Mouse (Mus musculus): ENCODE results near the gene Zbtb43.

Zbtb43 gene

DNA sequence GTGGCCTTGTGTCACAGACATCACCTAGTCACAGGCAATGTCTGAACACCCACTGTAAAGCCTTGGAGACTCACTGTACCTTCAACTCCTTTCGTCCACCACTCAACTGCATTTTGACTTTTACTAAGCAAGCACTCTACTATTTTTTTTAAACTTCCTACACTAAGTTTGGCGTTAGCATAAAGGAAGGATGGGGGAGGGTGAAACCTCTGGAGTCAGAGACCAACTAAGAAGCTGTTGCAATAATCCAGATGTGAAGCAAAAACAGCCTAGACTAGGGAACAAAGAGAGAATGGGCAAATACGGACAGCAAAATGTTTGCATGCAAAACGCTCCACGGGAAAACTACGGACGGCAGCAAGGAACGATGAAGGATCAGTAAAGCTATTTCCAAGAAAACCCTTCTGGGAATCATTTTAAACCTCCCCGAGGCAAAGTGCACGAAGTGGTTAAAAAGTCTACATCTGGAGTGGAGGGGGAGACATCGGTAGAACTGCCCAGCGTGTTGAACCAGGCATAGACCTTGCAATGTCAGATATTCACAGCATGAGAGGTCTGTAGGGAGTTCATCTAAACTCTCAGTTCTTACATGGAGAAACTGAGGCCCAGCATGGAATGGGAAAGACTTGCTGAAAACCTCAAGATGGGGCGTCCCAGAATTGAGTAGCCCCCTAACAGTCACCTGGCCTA, 38.1 kb downstream of the Zbtb43 start:
- no peak for DNase-seq (ENCODE audit: low read depth, low spot score)

GRCm38 (mm10) chr2:33429339-33429738, 39.0 kb downstream of the Zbtb43 start:
- peak; percentile 58 for DNase-seq (ENCODE audit: low read depth, low spot score)

DNA sequence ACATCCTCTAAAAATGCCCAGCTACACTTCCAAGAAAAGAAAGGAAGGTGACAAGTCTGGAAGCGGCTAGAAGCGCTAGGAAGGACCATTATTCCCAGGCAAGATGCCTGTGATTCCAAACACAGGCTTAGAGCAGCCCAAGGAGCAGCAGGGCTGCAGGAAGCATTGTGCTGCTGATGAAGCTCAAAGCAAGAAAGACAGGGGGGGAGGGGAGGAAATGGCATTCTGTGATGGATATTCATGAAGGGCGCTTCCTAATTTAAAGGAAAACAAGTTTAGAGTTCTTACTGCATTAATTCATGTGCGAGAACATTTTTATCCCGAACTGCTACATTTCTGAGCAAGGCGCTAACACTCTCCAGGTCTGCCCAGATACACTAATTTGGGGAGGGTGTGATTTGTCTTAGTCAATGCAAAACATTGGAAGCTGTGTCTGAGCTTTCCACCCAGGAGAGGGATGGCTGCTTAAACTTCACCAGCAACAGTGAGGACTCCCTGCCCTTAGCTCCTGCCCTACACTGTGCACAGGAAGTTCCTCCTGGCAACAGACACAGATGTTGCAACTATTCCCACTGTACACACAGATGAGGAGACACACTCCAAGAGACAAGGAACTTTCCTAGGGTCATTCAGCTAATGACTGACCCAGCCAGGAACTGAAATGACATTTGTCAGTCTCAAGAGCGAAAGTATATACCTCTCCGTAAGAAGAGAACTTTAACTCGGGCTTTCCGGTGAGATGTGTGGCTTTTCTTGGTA, 41.5 kb downstream of the Zbtb43 start:
- DNase-seq (ENCODE audit: low read depth, low spot score): peak; percentile 74

GRCm38 (mm10) chr2:33417454-33417853, 50.9 kb downstream of the Zbtb43 start:
- peak; percentile 56 for DNase-seq (ENCODE audit: low read depth, low spot score)

DNA sequence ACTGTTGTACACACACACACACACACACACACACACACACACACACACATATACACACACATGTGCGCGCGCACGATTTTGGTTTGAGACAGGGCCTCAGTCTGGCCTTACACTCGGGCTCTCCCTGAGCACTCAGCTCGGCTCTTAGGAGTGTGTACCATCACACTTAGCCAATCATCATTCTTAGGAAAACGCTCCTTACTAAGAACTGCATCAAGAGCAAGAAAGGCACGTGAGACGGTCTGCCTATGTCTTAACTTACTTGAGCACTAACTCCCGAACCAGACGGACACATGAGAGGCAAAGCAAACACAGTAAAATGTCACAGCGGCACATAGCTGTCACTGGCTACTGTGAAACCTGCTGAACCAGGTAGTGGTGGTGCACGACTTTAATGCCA, 54.3 kb downstream of the Zbtb43 start:
- DNase-seq (ENCODE audit: low read depth, low spot score): no peak

DNA sequence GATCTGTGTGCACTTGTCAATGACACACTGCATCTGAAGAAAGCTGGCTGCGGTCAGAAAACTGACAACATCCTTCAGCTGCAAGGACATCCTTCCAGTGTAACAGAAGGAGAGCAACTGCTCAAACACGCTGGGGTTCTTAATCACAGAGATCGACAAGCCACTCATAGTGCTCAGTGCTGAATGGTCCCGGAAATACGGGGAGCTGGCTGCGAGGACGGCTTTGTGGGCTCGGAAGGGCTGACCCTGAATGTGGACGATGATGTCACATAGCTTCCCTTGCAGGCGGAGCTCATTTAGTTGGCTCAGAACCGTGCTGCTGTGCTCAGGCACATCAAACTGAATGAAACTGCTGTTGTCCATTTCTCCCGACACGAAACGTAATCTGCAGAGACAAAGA, 56.2 kb downstream of the Zbtb43 start:
- no peak for DNase-seq (ENCODE audit: low read depth, low spot score)

- DNase-seq (ENCODE audit: low read depth, low spot score): no peak
Observed at GRCm38 (mm10) chr2:33403511-33404003, 64.8 kb downstream of the Zbtb43 start.

GRCm38 (mm10) chr2:33402638-33403037, 65.7 kb downstream of the Zbtb43 start:
- DNase-seq (ENCODE audit: low read depth, low spot score): no peak

- DNase-seq (ENCODE audit: low read depth, low spot score): peak; percentile 69
Observed at GRCm38 (mm10) chr2:33402236-33402635, 66.1 kb downstream of the Zbtb43 start.

DNA sequence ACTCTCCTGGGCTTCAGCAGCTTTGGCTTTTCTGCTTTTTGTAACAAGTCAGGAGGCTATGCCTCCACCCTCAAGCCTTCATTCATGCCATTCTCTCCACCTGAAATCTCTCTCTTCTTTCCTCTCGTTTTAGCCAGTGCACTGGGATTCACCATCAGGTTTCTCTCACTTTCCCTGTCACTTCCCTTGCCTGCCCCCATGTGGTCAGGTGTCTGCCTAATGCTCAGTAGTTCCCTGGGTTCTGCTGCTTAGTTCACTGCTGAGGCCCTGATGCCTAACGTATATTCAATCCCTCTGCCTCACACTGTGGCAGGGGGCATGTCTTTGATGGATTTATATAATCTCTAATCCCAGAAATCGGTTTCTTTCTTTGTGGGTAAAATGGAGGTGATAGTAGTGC, 67.1 kb downstream of the Zbtb43 start:
- peak; percentile 44 for DNase-seq (ENCODE audit: low read depth, low spot score)

DNA sequence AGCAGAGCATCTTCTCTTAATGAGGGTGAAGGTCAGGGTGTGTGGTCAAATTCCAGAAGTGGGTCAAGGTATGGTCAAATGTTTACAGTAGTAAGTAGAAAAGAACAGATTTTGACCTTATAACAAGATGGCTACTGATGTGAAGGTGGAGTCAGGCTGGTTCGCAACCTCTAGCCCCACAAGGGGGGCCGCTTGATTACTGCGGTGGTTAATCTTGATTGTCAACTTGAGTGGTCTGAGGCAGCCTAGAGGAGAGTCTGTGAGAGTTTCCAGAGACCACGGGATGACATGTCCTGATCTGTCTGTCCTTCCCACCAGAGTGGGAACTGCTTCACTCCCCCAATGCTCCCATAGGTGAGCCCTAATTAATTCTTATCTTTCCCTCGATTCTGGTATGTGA, 67.8 kb downstream of the Zbtb43 start:
- no peak for DNase-seq (ENCODE audit: low read depth, low spot score)

Data from ES-CJ7 (cell line).